Mouse (Mus musculus) thymus, adult 2 months (tissue): ENCODE results near the gene B230219D22Rik. TPM values are rescaled to one million over a fixed set of nuclear protein-coding genes. Genes with fewer than 3 reads are reported as not detected.

Experiments
- DNase-seq: peaks from one replicate; pipeline ENCODE4 v3.0.0; 2021
- H3K27ac ChIP-seq: fragments of 200-500 bp; 2 replicates; pipeline ENCODE4 v1.5.1; 2012; ENCODE audit warnings: low read length, control low read depth; ENCODE audit not compliant: control insufficient read depth, insufficient read depth
- H3K27me3 ChIP-seq: fragments of 200-500 bp; 2 replicates; pipeline ENCODE4 v1.6.1; 2012; ENCODE audit warnings: mild to moderate bottlenecking, low read length, moderate library complexity, mixed read lengths; ENCODE audit not compliant: control insufficient read depth, insufficient read depth
- H3K36me3 ChIP-seq: fragments of 200-500 bp; 2 replicates; pipeline ENCODE4 v1.6.1; 2012; ENCODE audit warnings: mild to moderate bottlenecking, low read length, moderate library complexity; ENCODE audit not compliant: control insufficient read depth, insufficient read depth
- H3K4me1 ChIP-seq: fragments of 200-500 bp; replicated peaks from 2 replicates; pipeline ENCODE4 v1.6.1; 2012; ENCODE audit warnings: low read length; ENCODE audit not compliant: control insufficient read depth, insufficient read depth
- H3K4me3 ChIP-seq: fragments of 200-500 bp; 2 replicates; pipeline ENCODE4 v1.5.1; 2012; ENCODE audit warnings: mild to moderate bottlenecking, low read length, control low read depth, moderate library complexity; ENCODE audit not compliant: control insufficient read depth, insufficient read depth
- CTCF ChIP-seq: fragments of 200-500 bp; IDR thresholded peaks from 2 replicates; pipeline ENCODE4 v1.5.1; 2012; ENCODE audit warnings: mild to moderate bottlenecking, control low read depth, low read length, moderate library complexity, borderline replicate concordance; ENCODE audit not compliant: control insufficient read depth, poor library complexity, insufficient read depth; ENCODE audit errors: extremely low read depth
- POLR2A ChIP-seq: fragments of 200-500 bp; IDR thresholded peaks from 2 replicates; pipeline ENCODE4 v1.6.1; 2012; ENCODE audit warnings: mild to moderate bottlenecking, low read length, control low read depth, moderate library complexity; ENCODE audit not compliant: control insufficient read depth, poor library complexity, insufficient read depth; ENCODE audit errors: extremely low read depth
- WGBS: fragments of 180-500 bp; shearing (Covaris S2); methylation state at CpG from one replicate; pipeline ENCODE4 v1.1.7; 2018; 5-methylcytosine and 5-hydroxymethylcytosine counted together
- polyA plus RNA-seq: library from polyadenylated mRNA; depleted of rRNA; stranded (reverse); fragments of >200 nt; gene quantifications from 2 replicates; pipeline ENCODE4 v1.2.3, GENCODE M21; 2012

Gene B230219D22Rik
- polyA plus RNA-seq, 1 experiment: 62.1 TPM

DNA sequence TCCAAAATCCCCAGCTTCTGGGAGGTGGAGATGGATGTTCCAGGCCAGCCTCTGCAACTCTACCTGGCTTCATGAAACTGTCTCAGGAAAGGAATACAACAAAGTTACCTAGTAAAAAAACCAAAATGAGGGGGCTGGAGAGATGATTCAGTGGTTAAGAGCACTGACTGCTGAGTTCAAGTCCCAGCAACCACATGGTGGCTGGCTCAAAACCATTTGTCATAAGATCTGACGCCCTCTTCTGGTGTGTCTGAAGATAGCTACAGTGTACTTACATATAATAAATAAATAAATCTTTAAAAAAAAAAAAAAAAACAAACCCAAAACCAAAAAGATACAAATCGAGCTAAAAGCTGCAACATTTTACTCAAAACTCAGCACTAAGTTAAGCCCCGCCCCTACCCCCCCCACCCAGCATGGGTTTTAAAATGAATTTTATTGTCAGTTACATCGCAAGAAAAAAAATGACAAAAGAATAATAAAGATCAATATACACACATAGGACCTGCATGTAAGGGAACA lies 33.7 kb downstream of the B230219D22Rik start:
- DNase-seq: no peak
- 2% methylated on average over 4 of the region's 4 CpGs for WGBS
- TF ChIP-seq CTCF (no peak), POLR2A (no peak)

DNA sequence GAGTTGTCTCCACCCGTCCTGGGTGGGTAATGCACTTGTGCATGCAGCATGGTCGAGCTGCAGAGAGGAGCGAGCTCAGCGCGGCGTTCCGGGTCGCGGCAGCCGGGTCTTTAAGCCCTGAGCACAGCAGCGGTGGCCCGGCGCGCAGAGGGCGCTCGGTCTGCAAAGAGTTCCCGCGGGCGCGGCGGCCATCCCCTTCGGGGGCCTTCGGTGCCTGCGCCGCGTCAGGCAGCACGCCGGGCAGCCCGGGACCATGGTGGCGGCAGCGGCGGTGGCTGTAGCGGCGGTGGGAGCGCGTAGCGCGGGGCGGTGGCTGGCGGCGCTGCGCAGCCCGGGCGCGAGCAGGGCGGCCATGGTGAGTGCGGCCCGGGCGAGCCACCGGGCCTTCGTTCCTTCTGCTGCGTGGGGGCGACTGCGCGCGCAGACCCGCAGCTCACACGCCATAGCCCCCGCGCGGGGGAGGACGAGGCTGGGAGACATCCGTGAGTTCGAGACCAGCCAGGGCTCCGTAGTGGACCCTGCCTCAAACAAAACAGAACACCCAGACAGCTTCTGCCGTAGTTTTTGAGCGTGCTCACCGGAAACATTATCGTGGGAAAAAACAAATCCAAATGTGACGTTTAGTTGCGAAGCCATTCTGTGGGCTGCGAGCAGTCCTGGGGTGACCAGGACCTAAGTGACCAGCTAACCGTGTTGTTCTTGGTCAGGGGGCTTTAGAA lies 34.4 kb downstream of the B230219D22Rik start, which contains the start of gene Pcbd2:
Pcbd2 (plus strand) TSS at position 249 of the 719 bp plus-strand sequence.
- no peaks in the 10 kb centered on the region for H3K27me3 ChIP-seq
- peaks cover 6% of the 10 kb centered on the region; the same call in 1 of the 2 replicates for H3K36me3 ChIP-seq
- TF ChIP-seq POLR2A (peak; percentile 54; the same call in 1 of the 2 replicates), CTCF (peak; percentile 26; the same call in 1 of the 2 replicates)
- DNase-seq: peak; percentile 90
- no peaks in the 10 kb centered on the region; the same call in 1 of the 2 replicates for H3K4me1 ChIP-seq
- peak within 1 kb of the TSS; percentile 62 for H3K4me3 ChIP-seq
- WGBS: under 1% methylated on average over 73 of the region's 73 CpGs
- H3K27ac ChIP-seq: peak within 1 kb of the TSS; percentile 84

More for the DNA sequence above, 33.7 kb downstream of the B230219D22Rik start:
- H3K4me1 ChIP-seq: no peaks in the 10 kb centered on the region; the same call in 1 of the 2 replicates
- peak overlapping the region; percentile 84 for H3K27ac ChIP-seq
- H3K36me3 ChIP-seq: peaks cover 9% of the 10 kb centered on the region
- H3K4me3 ChIP-seq: peak overlapping the region; percentile 62
- H3K27me3 ChIP-seq: no peaks in the 10 kb centered on the region

DNA sequence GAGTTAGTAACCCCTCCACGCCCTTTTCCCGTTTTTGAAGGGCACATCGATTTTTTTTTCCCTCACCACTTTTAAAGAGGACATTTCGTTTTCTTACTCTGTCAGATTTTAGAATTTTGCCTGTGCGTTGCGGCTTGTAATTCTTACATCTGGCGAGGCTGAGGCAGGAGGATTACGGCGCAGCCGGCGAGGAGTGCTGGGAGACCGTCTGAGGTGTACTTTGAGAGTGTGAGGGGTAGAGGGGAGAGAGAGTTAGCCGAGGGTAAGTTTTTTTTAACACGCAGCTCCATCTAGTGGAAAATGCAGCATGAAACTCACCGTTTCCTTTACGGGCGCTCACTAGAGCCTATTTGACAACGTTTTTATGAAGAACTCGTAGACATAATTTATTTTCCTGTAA lies 34.9 kb downstream of the B230219D22Rik start:
- peak; percentile 78 for DNase-seq
- WGBS: under 1% methylated on average over 19 of the region's 19 CpGs
- Histone ChIP-seq H3K27me3 (no peaks in the 10 kb centered on the region), H3K36me3 (peaks cover 6% of the 10 kb centered on the region; the same call in 1 of the 2 replicates), H3K4me3 (peak overlapping the region; percentile 62), H3K4me1 (no peaks in the 10 kb centered on the region; the same call in 1 of the 2 replicates), H3K27ac (peak overlapping the region; percentile 84)
- no peak for TF ChIP-seq POLR2A
- no peak for TF ChIP-seq CTCF

GRCm38 (mm10) chr13:55730716-55731115 lies 37.8 kb downstream of the B230219D22Rik start:
- 97% methylated on average over 7 of the region's 7 CpGs for WGBS
- no peak for TF ChIP-seq POLR2A
- TF ChIP-seq CTCF: no peak
- Histone ChIP-seq H3K27ac (no peak overlapping the region), H3K27me3 (no peaks in the 10 kb centered on the region), H3K36me3 (no peaks in the 10 kb centered on the region), H3K4me1 (no peaks in the 10 kb centered on the region; the same call in 1 of the 2 replicates), H3K4me3 (no peak overlapping the region)
- no peak for DNase-seq

DNA sequence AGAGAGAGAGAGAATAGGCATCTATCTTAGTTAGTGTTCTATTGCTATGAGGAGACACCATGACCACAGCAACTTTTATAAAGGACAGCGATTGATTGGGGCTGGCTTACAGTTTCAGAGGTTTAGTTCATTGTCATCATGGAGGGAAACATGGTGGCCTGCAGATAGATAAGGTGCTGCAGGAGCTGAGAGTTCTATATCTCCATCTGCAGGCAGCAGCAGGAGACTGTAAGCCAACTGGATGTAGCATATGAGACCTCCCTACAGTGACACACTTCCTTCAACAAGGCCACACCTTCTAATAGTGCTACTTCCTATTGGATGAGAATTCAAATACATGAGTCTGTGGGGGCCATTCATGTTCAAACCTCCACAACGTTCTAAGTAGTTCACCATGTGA lies 39.2 kb downstream of the B230219D22Rik start:
- Histone ChIP-seq H3K36me3 (no peaks in the 10 kb centered on the region), H3K27ac (no peak overlapping the region), H3K4me3 (no peak overlapping the region), H3K27me3 (no peaks in the 10 kb centered on the region), H3K4me1 (no peaks in the 10 kb centered on the region)
- DNase-seq: no peak
- WGBS: 81% methylated on average over 2 of the region's 2 CpGs
- TF ChIP-seq POLR2A (no peak), CTCF (no peak)

- H3K4me1 ChIP-seq: no peaks in the 10 kb centered on the region
- no peak for TF ChIP-seq CTCF
- TF ChIP-seq POLR2A: no peak
- no peak overlapping the region for H3K27ac ChIP-seq
- 95% methylated on average over 22 of the region's 22 CpGs for WGBS
- H3K27me3 ChIP-seq: no peaks in the 10 kb centered on the region
- H3K36me3 ChIP-seq: no peaks in the 10 kb centered on the region
- DNase-seq: no peak
- H3K4me3 ChIP-seq: no peak overlapping the region
Measured at GRCm38 (mm10) chr13:55733628-55734502, 40.9 kb downstream of the B230219D22Rik start.
